Mouse (Mus musculus) ES-E14 (cell line): ENCODE measurements around the gene Hnrnph1. TPM values are rescaled to one million over a fixed set of nuclear protein-coding genes. Genes with fewer than 3 reads are reported as not detected.

Experiments
- DNase-seq: peaks from one replicate; pipeline ENCODE4 v3.0.0-alpha.2; 2013; ENCODE audit warnings: low read depth, low spot score
- H3K27ac ChIP-seq: 2 replicates; pipeline ENCODE4 v1.5.1; 2012; ENCODE audit warnings: low read depth, mild to moderate bottlenecking, low read length, moderate library complexity, mixed read lengths; ENCODE audit not compliant: poor library complexity, insufficient read depth, severe bottlenecking
- H3K36me3 ChIP-seq: 2 replicates; pipeline ENCODE4 v1.6.1; 2012; ENCODE audit warnings: mild to moderate bottlenecking, low read length, moderate library complexity, mixed read lengths; ENCODE audit not compliant: control insufficient read depth, poor library complexity, insufficient read depth, severe bottlenecking
- H3K4me1 ChIP-seq, 2 experiments: fragments of 150-350 bp in 1 of 2; sonication (generic) in 1 of 2; 2 replicates each; pipeline ENCODE4 v1.6.1; 2012; ENCODE audit warnings: low read length in 2 of 2, mild to moderate bottlenecking in 1 of 2, mixed read lengths in 1 of 2; ENCODE audit not compliant: control insufficient read depth in 2 of 2, insufficient read depth in 2 of 2, poor library complexity in 1 of 2
- H3K4me3 ChIP-seq, 2 experiments: fragments of 150-350 bp in 1 of 2; sonication (generic) in 1 of 2; 2 replicates each; pipeline ENCODE4 v1.5.1; 2012; ENCODE audit warnings: low read length in 2 of 2, low read depth in 1 of 2, mild to moderate bottlenecking in 1 of 2, mixed read lengths in 1 of 2; ENCODE audit not compliant: insufficient read depth in 1 of 2, poor library complexity in 1 of 2, severe bottlenecking in 1 of 2
- H3K9ac ChIP-seq: 2 replicates; pipeline ENCODE4 v1.6.1; 2012; ENCODE audit warnings: low read depth, mild to moderate bottlenecking, low read length, mixed read lengths; ENCODE audit not compliant: poor library complexity, insufficient read depth, severe bottlenecking
- H3K9me3 ChIP-seq: fragments of 150-350 bp; sonication (generic); 2 replicates; pipeline ENCODE4 v1.6.1; 2012; ENCODE audit warnings: low read depth, mild to moderate bottlenecking, low read length; ENCODE audit not compliant: control insufficient read depth, insufficient read depth
- CHD2 ChIP-seq: IDR thresholded peaks from 2 replicates; pipeline ENCODE4 v1.6.1; 2014; ENCODE audit warnings: mild to moderate bottlenecking, low read depth, low read length, inconsistent platforms
- HCFC1 ChIP-seq: IDR thresholded peaks from 2 replicates; pipeline ENCODE4 v1.6.1; 2012; ENCODE audit warnings: low read length, inconsistent platforms, borderline replicate concordance; ENCODE audit not compliant: insufficient read depth
- MAFK ChIP-seq: IDR thresholded peaks from 2 replicates; pipeline ENCODE4 v1.6.1; 2014; ENCODE audit warnings: mild to moderate bottlenecking, low read depth, low read length, inconsistent platforms; ENCODE audit not compliant: insufficient read depth
- ZC3H11A ChIP-seq: IDR thresholded peaks from 2 replicates; pipeline ENCODE4 v1.6.1; 2012; ENCODE audit warnings: low read depth, mild to moderate bottlenecking, inconsistent platforms, low read length, borderline replicate concordance
- ZNF384 ChIP-seq: IDR thresholded peaks from 2 replicates; pipeline ENCODE4 v1.6.1; 2012; ENCODE audit warnings: low read depth, low read length, inconsistent platforms
- in situ Hi-C, 2 experiments: fragments of 600-800 bp; cut with MboI; formaldehyde crosslinking; loops; one replicate each; pipeline ENCODE4 v1.15.1; 2025; ENCODE audit warnings: low sequenced_read_pairs in 2 of 2, inconsistent platforms in 1 of 2; ENCODE audit not compliant: unreplicated experiment in 2 of 2
- total RNA-seq: library from RNA; depleted of rRNA; stranded (reverse); fragments of 300-350 nt; gene quantifications from 2 replicates; pipeline ENCODE4 v1.2.3, GENCODE M21; 2012

The Hnrnph1 gene
- total RNA-seq, 1 experiment: 401 TPM

- Histone ChIP-seq H3K9ac (no peak overlapping the region), H3K9me3 (no peaks in the 10 kb centered on the region), H3K27ac (no peak overlapping the region), H3K4me1 (peaks cover 12 to 18% of the 10 kb centered on the region in 2 experiments; a peak in 3 of 4 replicates), H3K4me3 (no peak overlapping the region), H3K36me3 (peaks cover 13% of the 10 kb centered on the region)
- TF ChIP-seq ZNF384: peak; percentile 88; the same call in 1 of the 2 replicates
- TF ChIP-seq HCFC1: no peak
- TF ChIP-seq MAFK: no peak
- TF ChIP-seq CHD2: no peak
- no peak for TF ChIP-seq ZC3H11A
- in situ Hi-C loops: loop anchor here in 1 of 2 experiments (5.0 kb wide), 1 partner anchor 86 kb away; no protein-coding TSS in a partner anchor
- no peak for DNase-seq
These were observed 11.6 kb downstream of the Hnrnph1 start for GRCm38 (mm10) chr11:50388217-50388929.

- H3K9me3 ChIP-seq: no peaks in the 10 kb centered on the region
- H3K36me3 ChIP-seq: peaks cover 10% of the 10 kb centered on the region
- H3K9ac ChIP-seq: no peak overlapping the region
- no peak overlapping the region for H3K4me3 ChIP-seq
- peaks cover 12 to 18% of the 10 kb centered on the region in 2 experiments; a peak in 3 of 4 replicates for H3K4me1 ChIP-seq
- DNase-seq: no peak
- in situ Hi-C loops: loop anchor here in 1 of 2 experiments (5.0 kb wide), 1 partner anchor 87 kb away; no protein-coding TSS in a partner anchor
- H3K27ac ChIP-seq: no peak overlapping the region
- TF ChIP-seq CHD2 (no peak), ZNF384 (no peak), ZC3H11A (no peak), MAFK (0 out of 2 replicates have a peak, but pooled peaks have one; percentile 39)
These were observed 12.2 kb downstream of the Hnrnph1 start for GRCm38 (mm10) chr11:50389011-50389410.

- no peak overlapping the region for H3K27ac ChIP-seq
- no peak overlapping the region for H3K4me3 ChIP-seq
- TF ChIP-seq CHD2 (no peak), ZC3H11A (no peak), MAFK (no peak), ZNF384 (no peak), HCFC1 (no peak)
- H3K36me3 ChIP-seq: peaks cover 8% of the 10 kb centered on the region
- in situ Hi-C loops: loop anchor here in 1 of 2 experiments (5.0 kb wide), 1 partner anchor 87 kb away; no protein-coding TSS in a partner anchor
- H3K9me3 ChIP-seq: no peaks in the 10 kb centered on the region
- no peak for DNase-seq
- H3K4me1 ChIP-seq: peaks cover 12 to 18% of the 10 kb centered on the region in 2 experiments; a peak in 3 of 4 replicates
- no peak overlapping the region for H3K9ac ChIP-seq
These were observed 12.8 kb downstream of the Hnrnph1 start for GRCm38 (mm10) chr11:50389616-50390015.

GRCm38 (mm10) chr11:50391272-50391960 is 14.6 kb downstream of the Hnrnph1 start:
- peak overlapping the region; percentile 14 for H3K27ac ChIP-seq
- peaks cover 12 to 18% of the 10 kb centered on the region in 2 experiments; a peak in 3 of 4 replicates for H3K4me1 ChIP-seq
- in situ Hi-C loops: no loop called here
- H3K36me3 ChIP-seq: peaks cover 3% of the 10 kb centered on the region
- TF ChIP-seq CHD2 (no peak), MAFK (no peak), ZNF384 (no peak), ZC3H11A (no peak), HCFC1 (no peak)
- no peaks in the 10 kb centered on the region for H3K9me3 ChIP-seq
- DNase-seq: peak; percentile 47
- no peak overlapping the region for H3K4me3 ChIP-seq
- no peak overlapping the region for H3K9ac ChIP-seq
